Mouse (Mus musculus): ENCODE measurements at regions not wholly inside any gene's neighbourhood (a gene's known extent, or its start where the extent isn't known, plus 50 kb on each side); places are given as distances from the start of the nearest gene placed in this dataset.

- TF ChIP-seq CTCF (IDR thresholded peaks at IDR 0.05; ENCODE audit: low read depth) (no peak), EP300 (IDR thresholded peaks at IDR 0.05; ENCODE audit: low read depth) (no peak)
Measured at GRCm38 (mm10) chrX:161633869-161634268, 83.0 kb upstream of the Rai2 start.
